Mouse (Mus musculus) hematopoietic stem cell, adult 5-6 weeks (primary cell): ENCODE results near the gene Zfp653. TPM values are rescaled to one million over a fixed set of nuclear protein-coding genes. Genes with fewer than 3 reads are reported as not detected.

ENCODE experiments used
- ATAC-seq, 2 experiments: fragments of 125-278 bp in 1 of 2; replicated peaks in 1 of 2; 2 replicates each; pipeline ENCODE4 v1.8.0; 2016 to 2017; ENCODE audit warnings: inconsistent platforms in 2 of 2, mild to moderate bottlenecking in 2 of 2, moderate number of reproducible peaks in 2 of 2, low read depth in 1 of 2, moderate TSS enrichment in 1 of 2; ENCODE audit not compliant: low FRiP score in 2 of 2, poor library complexity in 2 of 2, severe bottlenecking in 2 of 2, insufficient read depth in 1 of 2, low TSS enrichment in 1 of 2
- total RNA-seq: library from RNA; stranded (forward); fragments of 172-1452, 232-1000 nt; gene quantifications from 2 replicates; pipeline ENCODE4 v1.2.3, GENCODE M21; 2017

Gene Zfp653
- total RNA-seq, result 11.1 and 12.9 TPM in 2 replicates

GRCm38 (mm10) chr9:22070791-22071573, at the start of gene Zfp653, which contains the start of gene Gm49318:
Gene Zfp653, minus strand, starts transcription at chr9:22071376.
Gene Gm49318, minus strand, starts transcription at chr9:22071259.
- ATAC-seq, result peak; percentile 94 to 98

- ATAC-seq, result no peak
These were observed 48.4 kb upstream of the Zfp653 start for GRCm38 (mm10) chr9:22119543-22119942.

GRCm38 (mm10) chr9:22117754-22118456, 46.7 kb upstream of the Zfp653 start:
- peak; percentile 30 to 41; a peak in 1 of 4 replicates for ATAC-seq

GRCm38 (mm10) chr9:22116740-22117426, 45.7 kb upstream of the Zfp653 start, which contains the start of gene Elof1:
Gene Elof1, minus strand, starts transcription at chr9:22117172.
- ATAC-seq, result peak; percentile 88 to 98

- no peak for ATAC-seq
These were observed 44.9 kb upstream of the Zfp653 start for GRCm38 (mm10) chr9:22116086-22116485.

GRCm38 (mm10) chr9:22115635-22116034, 44.5 kb upstream of the Zfp653 start:
- ATAC-seq, result no peak

- ATAC-seq, result no peak
These were observed 37.0 kb upstream of the Zfp653 start for GRCm38 (mm10) chr9:22108194-22108593.

GRCm38 (mm10) chr9:22099922-22100321, 28.7 kb upstream of the Zfp653 start:
- ATAC-seq, result no peak

- 0 out of 4 replicates have a peak, but pooled peaks of 1 of the 2 experiments have one; percentile 17 for ATAC-seq
These were observed 28.0 kb upstream of the Zfp653 start, which contains the start of gene Cnn1 for GRCm38 (mm10) chr9:22098993-22099696. Gene Cnn1, plus strand, starts transcription at chr9:22099216.

GRCm38 (mm10) chr9:22095854-22096307, 24.7 kb upstream of the Zfp653 start:
- ATAC-seq, result peak; percentile 94 to 98

- ATAC-seq, result no peak
These were observed 21.6 kb upstream of the Zfp653 start for GRCm38 (mm10) chr9:22092746-22093145.

- no peak for ATAC-seq
These were observed 18.8 kb upstream of the Zfp653 start for GRCm38 (mm10) chr9:22089986-22090385.

- ATAC-seq, result no peak
These were observed 18.1 kb upstream of the Zfp653 start for GRCm38 (mm10) chr9:22089281-22089680.

- no peak for ATAC-seq
These were observed 15.9 kb upstream of the Zfp653 start for GRCm38 (mm10) chr9:22087034-22087618.

GRCm38 (mm10) chr9:22086012-22086411, 14.8 kb upstream of the Zfp653 start:
- no peak for ATAC-seq

- peak; percentile 98 to 100 for ATAC-seq
These were observed 14.1 kb upstream of the Zfp653 start, which contains the start of gene Ecsit for GRCm38 (mm10) chr9:22085022-22085834. Gene Ecsit, minus strand, starts transcription at chr9:22085438.
